ENCODE assay signal across 23 mouse cellular contexts in genomic region chr3:42327708-42328107, GRCm38 (mm10).
DNase-seq lines count a peak whose midpoint lies in the region; ATAC-seq and TF ChIP-seq lines count a peak whose summit lies in the region.
"Had no signal": no experiment of that assay in that cellular context is flagged by ENCODE, and none has a peak within 500 bp of the region (broad histone marks: within the 10 kb centered on the region; RNA-seq: fewer than 3 reads in every experiment).

No protein-coding gene starts in this region.

- no peak overlapping the region for H3K4me3 ChIP-seq in forebrain, embryonic 13.5 days
- no peak overlapping the region for H3K4me3 ChIP-seq in forebrain, postnatal 0 days (ENCODE audit: low read depth, low read length)
- H3K4me3 ChIP-seq in midbrain, embryonic 13.5 days (replicated peaks) = no peak overlapping the region
- H3K4me3 ChIP-seq in midbrain, embryonic 11.5 days (ENCODE audit: low read depth, low read length) = no peak overlapping the region
- no peak overlapping the region for H3K4me3 ChIP-seq in midbrain, embryonic 16.5 days (ENCODE audit: low read depth, low read length)
- H3K4me3 ChIP-seq: embryonic facial prominence, embryonic 15.5 days; forebrain, embryonic 15.5 days; gastrocnemius, adult 2 months; hindbrain, embryonic 12.5 days; hindbrain, embryonic 15.5 days had no signal

- WGBS in forebrain, embryonic 13.5 days = 2% methylated on average over 2 of the region's 2 CpGs
- 7% methylated on average over 2 of the region's 2 CpGs for WGBS in forebrain, postnatal 0 days
- WGBS in midbrain, embryonic 13.5 days = 14% methylated on average over 2 of the region's 2 CpGs
- WGBS in midbrain, embryonic 11.5 days = 26% methylated on average over 2 of the region's 2 CpGs
- 23% methylated on average over 2 of the region's 2 CpGs for WGBS in midbrain, embryonic 16.5 days

- H3K4me1 ChIP-seq in forebrain, embryonic 13.5 days = peaks cover 4% of the 10 kb centered on the region
- no peaks in the 10 kb centered on the region for H3K4me1 ChIP-seq in forebrain, postnatal 0 days (ENCODE audit: insufficient read depth)
- H3K4me1 ChIP-seq in midbrain, embryonic 13.5 days (replicated peaks) = no peaks in the 10 kb centered on the region
- H3K4me1 ChIP-seq in midbrain, embryonic 11.5 days (ENCODE audit: control insufficient read depth, insufficient read depth, low read length) = no peaks in the 10 kb centered on the region
- no peaks in the 10 kb centered on the region for H3K4me1 ChIP-seq in midbrain, embryonic 16.5 days (ENCODE audit: control insufficient read depth, insufficient read depth, low read length)
- H3K4me1 ChIP-seq: embryonic facial prominence, embryonic 15.5 days; forebrain, embryonic 15.5 days; hindbrain, embryonic 12.5 days; hindbrain, embryonic 15.5 days had no signal

- ATAC-seq in forebrain, embryonic 13.5 days = peak; percentile 50; the same call in 1 of the 2 replicates
- ATAC-seq in forebrain, postnatal 0 days = no peak
- ATAC-seq in midbrain, embryonic 13.5 days = no peak
- no peak for ATAC-seq in midbrain, embryonic 11.5 days (ENCODE audit: low FRiP score)
- peak; percentile 58; the same call in 1 of the 2 replicates for ATAC-seq in midbrain, embryonic 16.5 days
- ATAC-seq: activated CD4-positive, CD25-positive, alpha-beta regulatory T cell, adult 4 months; forebrain, embryonic 15.5 days had no signal

- no peak overlapping the region for H3K4me2 ChIP-seq in forebrain, embryonic 13.5 days
- no peak overlapping the region for H3K4me2 ChIP-seq in forebrain, postnatal 0 days (ENCODE audit: low read depth)
- no peak overlapping the region for H3K4me2 ChIP-seq in midbrain, embryonic 13.5 days (replicated peaks)
- no peak overlapping the region for H3K4me2 ChIP-seq in midbrain, embryonic 11.5 days
- no peak overlapping the region for H3K4me2 ChIP-seq in midbrain, embryonic 16.5 days (ENCODE audit: low read length)
- H3K4me2 ChIP-seq: embryonic facial prominence, embryonic 15.5 days; forebrain, embryonic 15.5 days; heart, embryonic 11.5 days; hindbrain, embryonic 12.5 days; hindbrain, embryonic 15.5 days had no signal

- no peak overlapping the region for H3K9ac ChIP-seq in forebrain, embryonic 13.5 days
- H3K9ac ChIP-seq in forebrain, postnatal 0 days = no peak overlapping the region
- no peak overlapping the region for H3K9ac ChIP-seq in midbrain, embryonic 13.5 days (replicated peaks)
- H3K9ac ChIP-seq in midbrain, embryonic 11.5 days (ENCODE audit: low read length) = no peak overlapping the region
- no peak overlapping the region for H3K9ac ChIP-seq in midbrain, embryonic 16.5 days (ENCODE audit: low read depth, low read length)
- H3K9ac ChIP-seq: embryonic facial prominence, embryonic 15.5 days; forebrain, embryonic 15.5 days; hindbrain, embryonic 12.5 days; hindbrain, embryonic 15.5 days had no signal

- no peak for TF ChIP-seq CTCF in forebrain, postnatal 0 days (IDR thresholded peaks at IDR 0.05; ENCODE audit: low read depth)

- no peaks in the 10 kb centered on the region for H3K36me3 ChIP-seq in forebrain, embryonic 13.5 days (ENCODE audit: poor library complexity, severe bottlenecking)
- H3K36me3 ChIP-seq in forebrain, postnatal 0 days (ENCODE audit: insufficient read depth) = no peaks in the 10 kb centered on the region
- H3K36me3 ChIP-seq in midbrain, embryonic 13.5 days = no peaks in the 10 kb centered on the region
- no peaks in the 10 kb centered on the region for H3K36me3 ChIP-seq in midbrain, embryonic 11.5 days (ENCODE audit: control insufficient read depth, insufficient read depth, low read length)
- H3K36me3 ChIP-seq in midbrain, embryonic 16.5 days (ENCODE audit: control insufficient read depth, insufficient read depth, low read length) = no peaks in the 10 kb centered on the region
- H3K36me3 ChIP-seq: embryonic facial prominence, embryonic 15.5 days; forebrain, embryonic 15.5 days; hindbrain, embryonic 12.5 days; hindbrain, embryonic 15.5 days had no signal

- no peaks in the 10 kb centered on the region for H3K27me3 ChIP-seq in forebrain, embryonic 13.5 days
- no peaks in the 10 kb centered on the region for H3K27me3 ChIP-seq in forebrain, postnatal 0 days (ENCODE audit: insufficient read depth, low read length)
- no peaks in the 10 kb centered on the region for H3K27me3 ChIP-seq in midbrain, embryonic 13.5 days
- no peaks in the 10 kb centered on the region for H3K27me3 ChIP-seq in midbrain, embryonic 11.5 days (ENCODE audit: control insufficient read depth, insufficient read depth, low read length)
- no peaks in the 10 kb centered on the region for H3K27me3 ChIP-seq in midbrain, embryonic 16.5 days (ENCODE audit: control insufficient read depth, insufficient read depth, low read depth, low read length)
- H3K27me3 ChIP-seq: embryonic facial prominence, embryonic 15.5 days; forebrain, embryonic 15.5 days; hindbrain, embryonic 12.5 days; hindbrain, embryonic 15.5 days had no signal

- H3K9me3 ChIP-seq in forebrain, embryonic 13.5 days (replicated peaks) = no peaks in the 10 kb centered on the region
- no peaks in the 10 kb centered on the region for H3K9me3 ChIP-seq in forebrain, postnatal 0 days (ENCODE audit: low read length)
- H3K9me3 ChIP-seq in midbrain, embryonic 13.5 days = no peaks in the 10 kb centered on the region
- no peaks in the 10 kb centered on the region for H3K9me3 ChIP-seq in midbrain, embryonic 11.5 days (ENCODE audit: control insufficient read depth, low read length)
- H3K9me3 ChIP-seq in midbrain, embryonic 16.5 days (replicated peaks; ENCODE audit: control insufficient read depth, low read length, poor library complexity, severe bottlenecking) = no peaks in the 10 kb centered on the region
- H3K9me3 ChIP-seq: embryonic facial prominence, embryonic 15.5 days; forebrain, embryonic 15.5 days; hindbrain, embryonic 12.5 days; hindbrain, embryonic 15.5 days had no signal

- peak; percentile 4 for DNase-seq in embryo, embryonic 10 days (ENCODE audit: low spot score)
- DNase-seq in embryo, embryonic 10.5 days (ENCODE audit: low spot score) = no peak
- no peak for DNase-seq in forebrain, postnatal 0 days
- no peak for DNase-seq in midbrain, embryonic 11.5 days (ENCODE audit: low spot score, missing footprints)
- no peak for DNase-seq in right cerebral cortex, postnatal 10 days (ENCODE audit: low spot score in 2 of 2)
- DNase-seq: adrenal gland, adult 8-10 months; adrenal gland, postnatal 25 days; cerebellum, adult 18-20 months; cerebellum, adult 9-10 months; cerebellum, postnatal 14 days; embryo, embryonic 11 days; gastrocnemius, adult 2 months; gastrocnemius, postnatal 14 days; heart, adult 11 months had no signal

- no peak overlapping the region for H3K27ac ChIP-seq in forebrain, embryonic 13.5 days
- H3K27ac ChIP-seq in forebrain, postnatal 0 days (ENCODE audit: low read depth, low read length) = no peak overlapping the region
- 0 out of 2 replicates have a peak overlapping the region, but pooled peaks have one; percentile 1 for H3K27ac ChIP-seq in midbrain, embryonic 13.5 days
- H3K27ac ChIP-seq in midbrain, embryonic 11.5 days (ENCODE audit: low read depth, low read length) = no peak overlapping the region
- no peak overlapping the region for H3K27ac ChIP-seq in midbrain, embryonic 16.5 days (ENCODE audit: low read length)
- H3K27ac ChIP-seq: embryonic facial prominence, embryonic 15.5 days; forebrain, embryonic 15.5 days; gastrocnemius, adult 2 months; hindbrain, embryonic 12.5 days; hindbrain, embryonic 15.5 days had no signal

Comparison
In these comparisons a context has a peak if more than half of its experiments do, and no peak if none do; other contexts are left out.
1. ATAC-seq: peak in forebrain, embryonic 13.5 days (single experiment) and midbrain, embryonic 16.5 days (single experiment); none in forebrain, postnatal 0 days (single experiment), midbrain, embryonic 13.5 days (single experiment) and midbrain, embryonic 11.5 days (single experiment).